Mouse (Mus musculus) liver, adult (tissue): ENCODE measurements around the gene 1700012A03Rik.

Experiments used
- GATA4 ChIP-seq: IDR thresholded peaks from 2 replicates; pipeline ENCODE4 v1.6.1; 2014; ENCODE audit warnings: mild to moderate bottlenecking, low read length; ENCODE audit not compliant: insufficient replicate concordance

The 1700012A03Rik gene

GRCm38 (mm10) chr6:32049951-32050345 is at the start of gene 1700012A03Rik:
TSS of gene 1700012A03Rik (plus strand) at chr6:32050246.
- no peak for TF ChIP-seq GATA4

- no peak for TF ChIP-seq GATA4
These were observed 45.8 kb upstream of the 1700012A03Rik start for GRCm38 (mm10) chr6:32004228-32004627.

- TF ChIP-seq GATA4, result no peak
These were observed 44.1 kb upstream of the 1700012A03Rik start for GRCm38 (mm10) chr6:32005914-32006313.

GRCm38 (mm10) chr6:32006382-32006781 is 43.7 kb upstream of the 1700012A03Rik start:
- no peak for TF ChIP-seq GATA4

- no peak for TF ChIP-seq GATA4
These were observed 42.7 kb upstream of the 1700012A03Rik start for GRCm38 (mm10) chr6:32007336-32007735.

GRCm38 (mm10) chr6:32016841-32017240 is 33.2 kb upstream of the 1700012A03Rik start:
- no peak for TF ChIP-seq GATA4

GRCm38 (mm10) chr6:32017406-32018104 is 32.5 kb upstream of the 1700012A03Rik start:
- TF ChIP-seq GATA4, result no peak

- no peak for TF ChIP-seq GATA4
These were observed 32.0 kb upstream of the 1700012A03Rik start for GRCm38 (mm10) chr6:32018105-32018446.

- no peak for TF ChIP-seq GATA4
These were observed 28.1 kb upstream of the 1700012A03Rik start for GRCm38 (mm10) chr6:32021853-32022536.

GRCm38 (mm10) chr6:32022537-32022869 is 27.5 kb upstream of the 1700012A03Rik start:
- no peak for TF ChIP-seq GATA4

- TF ChIP-seq GATA4, result no peak
These were observed 21.6 kb upstream of the 1700012A03Rik start for GRCm38 (mm10) chr6:32028228-32029009.

GRCm38 (mm10) chr6:32034226-32034625 is 15.8 kb upstream of the 1700012A03Rik start:
- TF ChIP-seq GATA4, result no peak

GRCm38 (mm10) chr6:32045344-32045743 is 4.7 kb upstream of the 1700012A03Rik start:
- no peak for TF ChIP-seq GATA4

GRCm38 (mm10) chr6:32049256-32049950 is 643 bp upstream of the 1700012A03Rik start:
- TF ChIP-seq GATA4, result no peak

- TF ChIP-seq GATA4, result no peak
These were observed 2.3 kb downstream of the 1700012A03Rik start for GRCm38 (mm10) chr6:32052135-32052915.
